Mouse (Mus musculus) cerebellum, adult 2 months (tissue): ENCODE data around the gene Cerk.

ENCODE experiments used
- CTCF ChIP-seq: fragments of 200-500 bp; IDR thresholded peaks from 2 replicates; pipeline ENCODE4 v1.5.1; 2011; ENCODE audit warnings: low read depth, mild to moderate bottlenecking, control low read depth, low read length, moderate library complexity, borderline replicate concordance; ENCODE audit not compliant: insufficient read depth
- POLR2A ChIP-seq: fragments of 200-500 bp; IDR thresholded peaks from 2 replicates; pipeline ENCODE4 v1.6.1; 2011; ENCODE audit warnings: low read length, control low read depth, borderline replicate concordance; ENCODE audit not compliant: insufficient read depth

DNA sequence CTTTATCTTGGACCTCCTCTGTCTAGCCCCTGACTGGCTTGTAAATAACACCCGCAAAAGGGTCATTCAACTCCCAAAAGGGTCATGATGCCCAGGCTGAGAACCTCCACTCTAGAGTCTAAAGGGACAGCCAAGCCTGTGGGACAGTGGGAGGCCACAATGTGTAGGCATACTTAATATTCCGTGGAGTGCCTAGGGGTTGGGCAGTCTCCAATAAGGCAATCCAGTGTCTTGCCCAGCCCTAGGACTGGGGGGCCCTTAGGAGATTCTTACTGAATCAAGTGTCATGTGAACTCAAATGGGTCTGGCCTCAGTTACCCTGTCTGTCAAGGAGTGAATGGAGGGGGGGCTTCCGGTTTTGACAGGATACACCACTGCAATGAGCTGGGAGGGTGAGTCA is 56.9 kb downstream of the Cerk start:
- TF ChIP-seq POLR2A = no peak
- TF ChIP-seq CTCF = no peak
